ENCODE assay signal across 26 mouse cellular contexts in genomic region chr9:89228122-89228521, GRCm38 (mm10). TPM values are rescaled to one million over a fixed set of nuclear protein-coding genes. Genes with fewer than 3 reads are reported as not detected.
DNase-seq lines count a peak whose midpoint lies in the region; ATAC-seq and TF ChIP-seq lines count a peak whose summit lies in the region.
"Had no signal": no experiment of that assay in that cellular context is flagged by ENCODE, and none has a peak within 500 bp of the region (broad histone marks: within the 10 kb centered on the region; RNA-seq: fewer than 3 reads in every experiment).

No protein-coding gene starts in this region.

- H3K36me3 ChIP-seq in CH12.LX (replicated peaks in 1 of 2; ENCODE audit: control insufficient read depth in 1 of 2, insufficient read depth in 1 of 2, low read length in 1 of 2) (peaks cover 2 to 6% of the 10 kb centered on the region in 2 experiments), macrophage (ENCODE audit: inconsistent target) (no peaks in the 10 kb centered on the region)
- H3K36me3 ChIP-seq in splenic B cell, adult 2 months (ENCODE audit: control insufficient read depth, insufficient read depth, low read length, poor library complexity, severe bottlenecking) = no peaks in the 10 kb centered on the region
- no peaks in the 10 kb centered on the region for H3K36me3 ChIP-seq in intestine, postnatal 0 days (ENCODE audit: control insufficient read depth, insufficient read depth)
- H3K36me3 ChIP-seq: embryonic facial prominence, embryonic 10.5 days; heart, embryonic 10.5 days; hindbrain, embryonic 15.5 days had no signal

- WGBS in macrophage (ENCODE audit: missing documents) = 65% methylated on average over 7 of the region's 7 CpGs
- 89% methylated on average over 7 of the region's 7 CpGs for WGBS in intestine, postnatal 0 days

- no peak for TF ChIP-seq EP300 in CH12.LX (IDR thresholded peaks at IDR 0.05; ENCODE audit: low read length)

- no peak for TF ChIP-seq POLR2A in CH12.LX (IDR thresholded peaks at IDR 0.05; ENCODE audit: low read depth, low read length)

- no peaks in the 10 kb centered on the region for H3K27me3 ChIP-seq in CH12.LX (replicated peaks)
- H3K27me3 ChIP-seq in splenic B cell, adult 2 months (ENCODE audit: control insufficient read depth, insufficient read depth, low read length, poor library complexity, severe bottlenecking) = no peaks in the 10 kb centered on the region
- no peaks in the 10 kb centered on the region for H3K27me3 ChIP-seq in intestine, postnatal 0 days (replicated peaks; ENCODE audit: control insufficient read depth, insufficient read depth, low read length)
- H3K27me3 ChIP-seq: forebrain, embryonic 13.5 days; hindbrain, embryonic 15.5 days had no signal

- H3K79me2 ChIP-seq in CH12.LX (replicated peaks; ENCODE audit: control insufficient read depth, extremely low read depth, insufficient read depth, poor library complexity, severe bottlenecking) (no peaks in the 10 kb centered on the region), macrophage (ENCODE audit: inconsistent target) (peaks cover 31% of the 10 kb centered on the region; the same call in 1 of the 2 replicates)

- H3K9ac ChIP-seq in CH12.LX (ENCODE audit: insufficient read depth, low read depth) = 0 out of 2 replicates have a peak overlapping the region, but pooled peaks have one; percentile 5
- H3K9ac ChIP-seq in intestine, postnatal 0 days (ENCODE audit: low read depth, low read length) = no peak overlapping the region
- H3K9ac ChIP-seq: forebrain, embryonic 13.5 days; forebrain, postnatal 0 days; hindbrain, embryonic 15.5 days had no signal

- in situ Hi-C loops in CH12.LX (cut with MboI; ENCODE audit: low pct_ligation_motif_present, low pct_unique_long_range_greater_than_20kb, low sequenced_read_pairs) = loop anchor here (25.0 kb wide), 1 partner anchor 459 kb away; no protein-coding TSS in a partner anchor

- H3K4me3 ChIP-seq in CH12.LX (replicated peaks in 1 of 3; ENCODE audit: low read depth in 2 of 3, low read length in 2 of 3, poor library complexity in 1 of 3) = no peak overlapping the region
- H3K4me3 ChIP-seq in macrophage (ENCODE audit: inconsistent target) = no peak overlapping the region
- no peak overlapping the region for H3K4me3 ChIP-seq in intestine, postnatal 0 days (ENCODE audit: low read depth, low read length)
- H3K4me3 ChIP-seq: embryonic facial prominence, embryonic 10.5 days; forebrain, embryonic 13.5 days; heart, embryonic 10.5 days; hindbrain, embryonic 15.5 days had no signal

- TF ChIP-seq CTCF in CH12.LX (conservative IDR thresholded peaks at IDR 0.05 in 1 of 2, IDR thresholded peaks at IDR 0.05 in 1 of 2; ENCODE audit: low read depth in 2 of 2, low read length in 2 of 2) = no peak
- TF ChIP-seq CTCF in intestine, postnatal 0 days (IDR thresholded peaks at IDR 0.05; ENCODE audit: low read depth) = no peak

- peak overlapping the region; percentile 64; the same call in 1 of the 2 replicates for H3K4me2 ChIP-seq in CH12.LX (ENCODE audit: insufficient read depth, low read depth, poor library complexity, severe bottlenecking)
- H3K4me2 ChIP-seq in intestine, postnatal 0 days (replicated peaks; ENCODE audit: low read depth) = no peak overlapping the region
- H3K4me2 ChIP-seq: forebrain, embryonic 13.5 days; hindbrain, embryonic 15.5 days had no signal

- dilution Hi-C loops in CH12.LX (cut with MboI; ENCODE audit: extremely low pct_ligation_motif_present, extremely low pct_unique_long_range_greater_than_20kb, low sequenced_read_pairs) = no loop called here

- peak; percentile 46 to 56 for DNase-seq in spleen, adult 18-20 months
- DNase-seq in spleen, postnatal 14 days (ENCODE audit: low spot score in 2 of 2) = no peak
- peak; percentile 54 for DNase-seq in CH12.LX (ENCODE audit: extremely low read depth)
- DNase-seq in splenic B cell, adult 2 months (ENCODE audit: low read depth, low spot score) = peak; percentile 51
- no peak for DNase-seq in thymus, postnatal 4 days
- DNase-seq: adrenal gland, adult 2 months; adrenal gland, postnatal 25 days; cerebellum, adult 18-20 months; cerebellum, adult 9-11 months; cerebellum, postnatal 36 days; forebrain, postnatal 0 days; gastrocnemius, postnatal 25 days; heart, adult 18-20 months; heart, postnatal 10 days had no signal

- peaks cover 3 to 9% of the 10 kb centered on the region in 2 experiments; a peak in 3 of 4 replicates for H3K4me1 ChIP-seq in CH12.LX (ENCODE audit: control insufficient read depth in 1 of 2, insufficient read depth in 2 of 2)
- H3K4me1 ChIP-seq in intestine, postnatal 0 days (replicated peaks; ENCODE audit: control insufficient read depth, insufficient read depth, low read length) = no peaks in the 10 kb centered on the region
- H3K4me1 ChIP-seq: embryonic facial prominence, embryonic 10.5 days; forebrain, embryonic 13.5 days; heart, embryonic 10.5 days; hindbrain, embryonic 15.5 days had no signal

- no peaks in the 10 kb centered on the region for H3K9me3 ChIP-seq in CH12.LX (replicated peaks; ENCODE audit: low read length)
- H3K9me3 ChIP-seq in intestine, postnatal 0 days (ENCODE audit: control insufficient read depth) = no peaks in the 10 kb centered on the region
- H3K9me3 ChIP-seq: embryonic facial prominence, embryonic 10.5 days; forebrain, embryonic 13.5 days; heart, embryonic 10.5 days; hindbrain, embryonic 15.5 days had no signal

- H3K27ac ChIP-seq in CH12.LX (ENCODE audit: insufficient read depth, low read depth) = peak overlapping the region; percentile 50
- peak overlapping the region; percentile 22; the same call in 1 of the 2 replicates for H3K27ac ChIP-seq in macrophage
- H3K27ac ChIP-seq in intestine, postnatal 0 days (ENCODE audit: low read depth, low read length) = no peak overlapping the region
- H3K27ac ChIP-seq: embryonic facial prominence, embryonic 10.5 days; forebrain, embryonic 13.5 days; heart, embryonic 10.5 days; hindbrain, embryonic 15.5 days had no signal

- TF ChIP-seq RAD21 in CH12.LX (IDR thresholded peaks at IDR 0.05; ENCODE audit: low read depth, low read length) = no peak

- no peak for ATAC-seq in intestine, postnatal 0 days
- ATAC-seq: forebrain, embryonic 13.5 days; forebrain, postnatal 0 days; inflammation-experienced regulatory T-cells, adult 6 months had no signal

TF ChIP-seq in CH12.LX, 34 proteins besides CTCF, POLR2A, EP300 and RAD21:
- TF ChIP-seq ELF1 (IDR thresholded peaks at IDR 0.05; ENCODE audit: low read depth, low read length) (no peak), USF2 (conservative IDR thresholded peaks at IDR 0.05; ENCODE audit: low read depth, low read length) (no peak), NRF1 (IDR thresholded peaks at IDR 0.05; ENCODE audit: low read depth, low read length) (peak; percentile 47; the same call in 1 of the 2 replicates), BHLHE40 (IDR thresholded peaks at IDR 0.05; ENCODE audit: low read depth, low read length) (no peak)

RNA-seq across cellular contexts. Expression of gene Mthfs, which starts 17.6 kb away (rescaled TPM):
- 25.5 and 29.9 TPM in 2 replicates for total RNA-seq in CH12.LX (2012; rRNA removed)
- total RNA-seq in CH12.LX (2014; rRNA removed) = 30.5 and 30.9 TPM in 2 replicates
- 48.9 and 52.0 TPM in 2 replicates for polyA plus RNA-seq in CH12.LX (2012; ENCODE audit: insufficient read length, low read depth)
- total RNA-seq in macrophage (2018; cell fraction: chromatin; rRNA removed) = 100 to 1,000 TPM; 142 to 807 (median 391) TPM
- total RNA-seq in macrophage (2018; cell fraction: cytosol; rRNA removed) = 100 to 1,000 TPM in 13 of 26 experiments, 10 to 100 TPM in 13; 52.2 to 162 (median 102) TPM
- 100 to 1,000 TPM in 25 of 26 experiments, 10 to 100 TPM in 1; 93.0 to 529 (median 240) TPM for total RNA-seq in macrophage (2018; cell fraction: nucleus; rRNA removed)
- 92.9 to 115 TPM (median 109 TPM) in 3 replicates for polyA plus RNA-seq in macrophage (2018)
- polyA plus RNA-seq in intestine, postnatal 0 days (2015; fragmentation: Nextera tagmentation; extraction: Ambion mirVana) = 29.1 and 32.2 TPM in 2 replicates

RNA-seq across cellular contexts. Expression of gene Gm29094, which starts 28.9 kb away (rescaled TPM):
- total RNA-seq in CH12.LX (2012; rRNA removed) (3.7 and 4.3 TPM in 2 replicates), CH12.LX (2014; rRNA removed) (8.5 and 10.9 TPM in 2 replicates)
- polyA plus RNA-seq in CH12.LX (2012; ENCODE audit: insufficient read length, low read depth) (8.6 and 8.9 TPM in 2 replicates), macrophage (2018) (1.4 to 5.5 TPM (median 4.3 TPM) in 3 replicates)
- total RNA-seq in macrophage (2018; cell fraction: chromatin; rRNA removed) = 100 to 1,000 TPM in 9 of 26 experiments, 10 to 100 TPM in 16, 1 to 10 TPM in 1; 8.6 to 334 (median 60.8) TPM
- total RNA-seq in macrophage (2018; cell fraction: cytosol; rRNA removed) = 10 to 100 TPM in 3 of 26 experiments, 1 to 10 TPM in 22, under 1 TPM in 1; 0.95 to 12.5 (median 4.5) TPM
- 100 to 1,000 TPM in 1 of 26 experiments, 10 to 100 TPM in 24, not detected in 1; 14.1 to 103 (median 44.2) TPM for total RNA-seq in macrophage (2018; cell fraction: nucleus; rRNA removed)
- polyA plus RNA-seq in intestine, postnatal 0 days (2015; fragmentation: Nextera tagmentation; extraction: Ambion mirVana) = 0.69 and 2.1 TPM in 2 replicates
- total RNA-seq: adrenal gland, adult 2 months; adrenal gland, postnatal 25 days; forebrain, postnatal 0 days; gastrocnemius, adult 18-20 months; gastrocnemius, postnatal 25 days; heart, postnatal 10 days; hematopoietic stem cell, adult 5-6 weeks had no signal
- polyA plus RNA-seq: adrenal gland, adult 2 months; C2C12; embryonic facial prominence, embryonic 10.5 days; embryonic facial prominence, embryonic 14.5 days; forebrain, embryonic 13.5 days; heart, embryonic 10.5 days; heart, embryonic 14.5 days; hindbrain, embryonic 15.5 days had no signal

RNA-seq across cellular contexts. Expression of gene Bcl2a1b, which starts 29.1 kb away (rescaled TPM):
- total RNA-seq in CH12.LX (2012; rRNA removed) (260 and 537 TPM in 2 replicates), CH12.LX (2014; rRNA removed) (842 and 913 TPM in 2 replicates)
- polyA plus RNA-seq in CH12.LX (2012; ENCODE audit: insufficient read length, low read depth) (278 and 348 TPM in 2 replicates), macrophage (2018) (123 to 347 TPM (median 195 TPM) in 3 replicates)
- 100 to 1,000 TPM in 18 of 26 experiments, 10 to 100 TPM in 8; 25.9 to 575 (median 198) TPM for total RNA-seq in macrophage (2018; cell fraction: chromatin; rRNA removed)
- total RNA-seq in macrophage (2018; cell fraction: cytosol; rRNA removed) = 1,000 to 10,000 TPM in 1 of 26 experiments, 100 to 1,000 TPM in 23, 10 to 100 TPM in 2; 67.5 to 1,037 (median 292) TPM
- 100 to 1,000 TPM in 25 of 26 experiments, 10 to 100 TPM in 1; 37.4 to 906 (median 501) TPM for total RNA-seq in macrophage (2018; cell fraction: nucleus; rRNA removed)
- polyA plus RNA-seq in intestine, postnatal 0 days (2015; fragmentation: Nextera tagmentation; extraction: Ambion mirVana) = 8.0 and 8.2 TPM in 2 replicates
- total RNA-seq: gastrocnemius, adult 18-20 months; gastrocnemius, postnatal 25 days had no signal
- polyA plus RNA-seq: C2C12; forebrain, embryonic 13.5 days; heart, embryonic 10.5 days had no signal

Comparison
In these comparisons a context has a peak if more than half of its experiments do, and no peak if none do; other contexts are left out.
1. DNase-seq: peak in spleen, adult 18-20 months (2 of 2), CH12.LX (single experiment) and splenic B cell, adult 2 months (single experiment); none in spleen, postnatal 14 days (0 of 2) and thymus, postnatal 4 days (single experiment).
2. RNA of gene Bcl2a1b, which starts 29.1 kb away (polyA plus RNA-seq): 278 to 348 TPM in CH12.LX and 123 to 347 TPM in macrophage; 8.0 to 8.2 TPM in intestine, postnatal 0 days; every median in the first group is over 10 times any median in the second.